Mouse (Mus musculus) neural tube, embryonic 11.5 days (tissue): ENCODE results near the gene Ttll5. TPM values are rescaled to one million over a fixed set of nuclear protein-coding genes. Genes with fewer than 3 reads are reported as not detected.

ENCODE experiments used
- ATAC-seq: fragments of 200-750 bp; cut with Nextera tagmentation; 2 replicates; pipeline ENCODE4 v1.8.0; 2017; ENCODE audit warnings: moderate number of reproducible peaks, mild to moderate bottlenecking, moderate TSS enrichment, moderate library complexity; ENCODE audit not compliant: insufficient read depth, low FRiP score, low TSS enrichment
- DNase-seq: peaks from one replicate; pipeline ENCODE4 v3.0.0-alpha.2; 2015; ENCODE audit warnings: low spot score
- H3K27ac ChIP-seq: fragments of 300-500 bp; sonication (generic); 2 replicates; pipeline ENCODE4 v1.5.1; 2014; ENCODE audit warnings: low read depth, mild to moderate bottlenecking, low read length
- H3K27me3 ChIP-seq: fragments of 300-500 bp; sonication (generic); 2 replicates; pipeline ENCODE4 v1.6.1; 2014; ENCODE audit warnings: mild to moderate bottlenecking, low read length, mixed read lengths; ENCODE audit not compliant: control insufficient read depth, insufficient read depth
- H3K36me3 ChIP-seq: fragments of 300-500 bp; sonication (generic); 2 replicates; pipeline ENCODE4 v1.6.1; 2014; ENCODE audit warnings: mild to moderate bottlenecking, low read length, moderate library complexity, mixed read lengths; ENCODE audit not compliant: control insufficient read depth, insufficient read depth
- H3K4me1 ChIP-seq: fragments of 300-500 bp; sonication (generic); 2 replicates; pipeline ENCODE4 v1.6.1; 2014; ENCODE audit warnings: low read length, mixed read lengths; ENCODE audit not compliant: control insufficient read depth, insufficient read depth
- H3K4me2 ChIP-seq: fragments of 300-500 bp; sonication (generic); 2 replicates; pipeline ENCODE4 v1.6.1; 2014; ENCODE audit warnings: low read depth, mild to moderate bottlenecking, moderate library complexity
- H3K4me3 ChIP-seq: fragments of 300-500 bp; sonication (generic); 2 replicates; pipeline ENCODE4 v1.5.1; 2014; ENCODE audit warnings: low read depth, low read length
- H3K9ac ChIP-seq: fragments of 300-500 bp; sonication (generic); 2 replicates; pipeline ENCODE4 v1.6.1; 2014; ENCODE audit warnings: mild to moderate bottlenecking, low read length
- H3K9me3 ChIP-seq: fragments of 300-500 bp; sonication (generic); 2 replicates; pipeline ENCODE4 v1.6.1; 2016; ENCODE audit warnings: low read length; ENCODE audit not compliant: control insufficient read depth
- WGBS: fragments of 180-500 bp; shearing (Covaris S2); extraction: QIAGEN DNeasy Blood & Tissue Kit; methylation state at CpG from one replicate; pipeline ENCODE4 v1.1.7; 2014; 5-methylcytosine and 5-hydroxymethylcytosine counted together
- polyA plus RNA-seq: library from polyadenylated mRNA; unstranded; fragments of >200 nt; fragmentation: Nextera tagmentation; extraction: Ambion mirVana; gene quantifications from 2 replicates; pipeline ENCODE4 v1.2.1, GENCODE M21; 2014

Gene Ttll5
- polyA plus RNA-seq, 1 experiment from 2014 or later: 14.2 TPM

GRCm38 (mm10) chr12:85854271-85854670 is 29.8 kb downstream of the Ttll5 start:
- no peak overlapping the region for H3K27ac ChIP-seq
- no peaks in the 10 kb centered on the region for H3K9me3 ChIP-seq
- H3K4me3 ChIP-seq: no peak overlapping the region
- H3K9ac ChIP-seq: no peak overlapping the region
- DNase-seq: no peak
- no peaks in the 10 kb centered on the region for H3K27me3 ChIP-seq
- H3K4me1 ChIP-seq: no peaks in the 10 kb centered on the region
- no peak for ATAC-seq
- no peak overlapping the region for H3K4me2 ChIP-seq
- 86% methylated on average over 1 of the region's 1 CpGs for WGBS
- no peaks in the 10 kb centered on the region for H3K36me3 ChIP-seq

- H3K27me3 ChIP-seq: no peaks in the 10 kb centered on the region
- H3K9ac ChIP-seq: no peak overlapping the region
- H3K4me1 ChIP-seq: no peaks in the 10 kb centered on the region
- H3K4me3 ChIP-seq: no peak overlapping the region
- H3K9me3 ChIP-seq: no peaks in the 10 kb centered on the region
- DNase-seq: no peak
- no peaks in the 10 kb centered on the region for H3K36me3 ChIP-seq
- no peak for ATAC-seq
- H3K4me2 ChIP-seq: no peak overlapping the region
- WGBS: 94% methylated on average over 7 of the region's 7 CpGs
- H3K27ac ChIP-seq: no peak overlapping the region
Observed at GRCm38 (mm10) chr12:85857300-85857699, 32.8 kb downstream of the Ttll5 start.

GRCm38 (mm10) chr12:85859111-85859510 is 34.7 kb downstream of the Ttll5 start:
- Histone ChIP-seq H3K4me2 (no peak overlapping the region), H3K27ac (no peak overlapping the region), H3K4me1 (no peaks in the 10 kb centered on the region), H3K36me3 (no peaks in the 10 kb centered on the region), H3K9me3 (no peaks in the 10 kb centered on the region), H3K27me3 (no peaks in the 10 kb centered on the region), H3K4me3 (no peak overlapping the region), H3K9ac (no peak overlapping the region)
- DNase-seq (no peak), ATAC-seq (no peak)
- 80% methylated on average over 3 of the region's 3 CpGs for WGBS

GRCm38 (mm10) chr12:85859511-85860189 is 35.2 kb downstream of the Ttll5 start:
- Histone ChIP-seq H3K9me3 (no peaks in the 10 kb centered on the region), H3K4me2 (no peak overlapping the region), H3K9ac (no peak overlapping the region), H3K36me3 (no peaks in the 10 kb centered on the region), H3K4me3 (no peak overlapping the region), H3K27me3 (no peaks in the 10 kb centered on the region), H3K4me1 (no peaks in the 10 kb centered on the region), H3K27ac (no peak overlapping the region)
- WGBS: 33% methylated on average over 3 of the region's 3 CpGs
- DNase-seq (no peak), ATAC-seq (no peak)

GRCm38 (mm10) chr12:85862514-85862913 is 38.1 kb downstream of the Ttll5 start:
- Histone ChIP-seq H3K9ac (no peak overlapping the region), H3K36me3 (no peaks in the 10 kb centered on the region), H3K27ac (no peak overlapping the region), H3K9me3 (no peaks in the 10 kb centered on the region), H3K4me2 (no peak overlapping the region), H3K27me3 (no peaks in the 10 kb centered on the region), H3K4me1 (no peaks in the 10 kb centered on the region), H3K4me3 (no peak overlapping the region)
- no peak for ATAC-seq
- WGBS: 35% methylated on average over 2 of the region's 2 CpGs
- DNase-seq: no peak

- no peak overlapping the region for H3K4me2 ChIP-seq
- no peaks in the 10 kb centered on the region for H3K27me3 ChIP-seq
- 89% methylated on average over 3 of the region's 3 CpGs for WGBS
- no peak overlapping the region for H3K27ac ChIP-seq
- no peak overlapping the region for H3K4me3 ChIP-seq
- H3K36me3 ChIP-seq: no peaks in the 10 kb centered on the region
- no peaks in the 10 kb centered on the region for H3K4me1 ChIP-seq
- no peaks in the 10 kb centered on the region for H3K9me3 ChIP-seq
- DNase-seq: no peak
- no peak overlapping the region for H3K9ac ChIP-seq
- no peak for ATAC-seq
Observed at GRCm38 (mm10) chr12:85865526-85865925, 41.1 kb downstream of the Ttll5 start.

GRCm38 (mm10) chr12:85866624-85867023 is 42.2 kb downstream of the Ttll5 start:
- H3K9ac ChIP-seq: no peak overlapping the region
- 84% methylated on average over 4 of the region's 4 CpGs for WGBS

GRCm38 (mm10) chr12:85867125-85867524 is 42.7 kb downstream of the Ttll5 start:
- no peaks in the 10 kb centered on the region for H3K4me1 ChIP-seq
- no peak overlapping the region for H3K27ac ChIP-seq
- H3K27me3 ChIP-seq: no peaks in the 10 kb centered on the region
- no peak overlapping the region for H3K9ac ChIP-seq
- DNase-seq: no peak
- H3K4me3 ChIP-seq: no peak overlapping the region
- no peaks in the 10 kb centered on the region for H3K36me3 ChIP-seq
- H3K4me2 ChIP-seq: no peak overlapping the region
- no peak for ATAC-seq
- no peaks in the 10 kb centered on the region for H3K9me3 ChIP-seq

More at GRCm38 (mm10) chr12:85866624-85867023, 42.2 kb downstream of the Ttll5 start:
- ATAC-seq (no peak), DNase-seq (no peak)
- H3K27me3 ChIP-seq: no peaks in the 10 kb centered on the region
- no peaks in the 10 kb centered on the region for H3K9me3 ChIP-seq
- no peaks in the 10 kb centered on the region for H3K36me3 ChIP-seq
- no peak overlapping the region for H3K4me2 ChIP-seq
- H3K4me1 ChIP-seq: no peaks in the 10 kb centered on the region
- no peak overlapping the region for H3K4me3 ChIP-seq
- no peak overlapping the region for H3K27ac ChIP-seq

- Histone ChIP-seq H3K4me1 (no peaks in the 10 kb centered on the region), H3K27me3 (no peaks in the 10 kb centered on the region), H3K4me2 (no peak overlapping the region), H3K9me3 (no peaks in the 10 kb centered on the region; the same call in 1 of the 2 replicates), H3K27ac (no peak overlapping the region), H3K36me3 (no peaks in the 10 kb centered on the region), H3K9ac (no peak overlapping the region), H3K4me3 (no peak overlapping the region)
- WGBS: 73% methylated on average over 6 of the region's 6 CpGs
- ATAC-seq: no peak
- DNase-seq: no peak
Observed at GRCm38 (mm10) chr12:85869423-85869822, 45.0 kb downstream of the Ttll5 start.
